Mouse (Mus musculus) CH12.LX (cell line): ENCODE measurements at regions not wholly inside any gene's neighbourhood (a gene's known extent, or its start where the extent isn't known, plus 50 kb on each side); places are given as distances from the start of the nearest gene placed in this dataset.

ENCODE experiments used
- DNase-seq: peaks from one replicate; pipeline ENCODE4 v3.0.0-alpha.2; 2013; ENCODE audit errors: extremely low read depth
- H3K27ac ChIP-seq: 2 replicates; pipeline ENCODE4 v1.5.1; 2012; ENCODE audit warnings: low read depth, mild to moderate bottlenecking, control low read depth, moderate library complexity; ENCODE audit not compliant: insufficient read depth
- H3K27me3 ChIP-seq: replicated peaks from 2 replicates; pipeline ENCODE3; 2012; ENCODE audit warnings: inconsistent platforms
- H3K36me3 ChIP-seq, 2 experiments: replicated peaks in 1 of 2; 2 replicates each; pipeline versions ENCODE3 to v1.6.1; 2012; ENCODE audit warnings: inconsistent platforms in 1 of 2, low read length in 1 of 2, mild to moderate bottlenecking in 1 of 2, mixed read lengths in 1 of 2, moderate library complexity in 1 of 2; ENCODE audit not compliant: control insufficient read depth in 1 of 2, insufficient read depth in 1 of 2
- H3K4me1 ChIP-seq, 2 experiments: 2 replicates each; pipeline ENCODE4 v1.6.1; 2012; ENCODE audit warnings: inconsistent platforms in 1 of 2, moderate library complexity in 1 of 2; ENCODE audit not compliant: insufficient read depth in 2 of 2, control insufficient read depth in 1 of 2
- H3K4me2 ChIP-seq: 2 replicates; pipeline ENCODE4 v1.6.1; 2012; ENCODE audit warnings: low read depth, mild to moderate bottlenecking, control low read depth; ENCODE audit not compliant: poor library complexity, insufficient read depth, severe bottlenecking
- H3K4me3 ChIP-seq, 3 experiments: fragments of 150-350 bp in 1 of 3; sonication (generic) in 1 of 3; replicated peaks in 1 of 3; 2 replicates each; pipeline versions ENCODE3 to v1.5.1; 2011 to 2012; ENCODE audit warnings: low read depth in 2 of 3, low read length in 2 of 3, mild to moderate bottlenecking in 2 of 3, moderate library complexity in 2 of 3, control low read depth in 1 of 3, improper control_type of control experiment in 1 of 3, inconsistent platforms in 1 of 3, mixed read lengths in 1 of 3; ENCODE audit not compliant: poor library complexity in 1 of 3
- H3K79me2 ChIP-seq: replicated peaks from 2 replicates; pipeline ENCODE4 v1.6.1; 2012; ENCODE audit warnings: mild to moderate bottlenecking, moderate library complexity; ENCODE audit not compliant: control insufficient read depth, poor library complexity, insufficient read depth, severe bottlenecking; ENCODE audit errors: extremely low read depth
- H3K9ac ChIP-seq: 2 replicates; pipeline ENCODE4 v1.6.1; 2012; ENCODE audit warnings: low read depth, mild to moderate bottlenecking, control low read depth, moderate library complexity; ENCODE audit not compliant: insufficient read depth
- H3K9me3 ChIP-seq: replicated peaks from 2 replicates; pipeline ENCODE3; 2012; ENCODE audit warnings: low read length, inconsistent platforms, mixed read lengths
- BHLHE40 ChIP-seq: IDR thresholded peaks from 2 replicates; pipeline ENCODE4 v1.6.1; 2011; ENCODE audit warnings: mild to moderate bottlenecking, low read depth, low read length, improper control_type of control experiment
- EP300 ChIP-seq: IDR thresholded peaks from 2 replicates; pipeline ENCODE4 v1.6.1; 2011; ENCODE audit warnings: low read length, improper control_type of control experiment
- GABPA ChIP-seq: IDR thresholded peaks from 2 replicates; pipeline ENCODE4 v1.6.1; 2012; ENCODE audit warnings: low read depth, low read length, improper control_type of control experiment, inconsistent platforms; ENCODE audit not compliant: insufficient replicate concordance
- HCFC1 ChIP-seq: IDR thresholded peaks from 2 replicates; pipeline ENCODE4 v1.6.1; 2012; ENCODE audit warnings: low read depth, mild to moderate bottlenecking, inconsistent platforms, low read length, improper control_type of control experiment
- IRF4 ChIP-seq: IDR thresholded peaks from 2 replicates; pipeline ENCODE4 v1.6.1; 2014; ENCODE audit warnings: low read depth, mild to moderate bottlenecking, inconsistent platforms, low read length, improper control_type of control experiment
- JUN ChIP-seq: IDR thresholded peaks from 2 replicates; pipeline ENCODE4 v1.6.1; 2011; ENCODE audit warnings: low read depth, mild to moderate bottlenecking, low read length, improper control_type of control experiment, moderate library complexity; ENCODE audit not compliant: insufficient read depth
- JUND ChIP-seq: conservative IDR thresholded peaks from 2 replicates; pipeline ENCODE4 v1.6.1; 2011; ENCODE audit warnings: low read depth, low read length, improper control_type of control experiment
- MAX ChIP-seq: IDR thresholded peaks from 2 replicates; pipeline ENCODE4 v1.6.1; 2011; ENCODE audit warnings: low read length, improper control_type of control experiment
- MAZ ChIP-seq: IDR thresholded peaks from 2 replicates; pipeline ENCODE4 v1.6.1; 2012; ENCODE audit warnings: low read depth, mild to moderate bottlenecking, inconsistent platforms, low read length, improper control_type of control experiment, moderate library complexity
- MEF2A ChIP-seq: IDR thresholded peaks from 2 replicates; pipeline ENCODE4 v1.6.1; 2014; ENCODE audit warnings: low read depth, mild to moderate bottlenecking, inconsistent platforms, low read length, improper control_type of control experiment, borderline replicate concordance
- PAX5 ChIP-seq: IDR thresholded peaks from 2 replicates; pipeline ENCODE4 v1.6.1; 2012; ENCODE audit warnings: low read length, inconsistent platforms, mixed read lengths
- POLR2A ChIP-seq: IDR thresholded peaks from 2 replicates; pipeline ENCODE4 v1.6.1; 2011; ENCODE audit warnings: low read depth, mild to moderate bottlenecking, improper control_type of control experiment, low read length
- RAD21 ChIP-seq: IDR thresholded peaks from 2 replicates; pipeline ENCODE4 v1.6.1; 2011; ENCODE audit warnings: low read depth, mild to moderate bottlenecking, low read length, improper control_type of control experiment, moderate library complexity
- RCOR1 ChIP-seq: conservative IDR thresholded peaks from 2 replicates; pipeline ENCODE4 v1.6.1; 2012; ENCODE audit warnings: low read depth, mild to moderate bottlenecking, inconsistent platforms, low read length, improper control_type of control experiment
- TCF12 ChIP-seq: IDR thresholded peaks from 2 replicates; pipeline ENCODE4 v1.6.1; 2014; ENCODE audit warnings: low read depth, mild to moderate bottlenecking, inconsistent platforms, low read length, improper control_type of control experiment
- USF1 ChIP-seq: IDR thresholded peaks from 2 replicates; pipeline ENCODE4 v1.6.1; 2014; ENCODE audit warnings: low read depth, mild to moderate bottlenecking, inconsistent platforms, low read length, improper control_type of control experiment
- ZC3H11A ChIP-seq: IDR thresholded peaks from 2 replicates; pipeline ENCODE4 v1.6.1; 2012; ENCODE audit warnings: low read depth, mild to moderate bottlenecking, inconsistent platforms, low read length, improper control_type of control experiment
- dilution Hi-C: fragments of 300-500 bp; cut with MboI; formaldehyde crosslinking; loops from 2 replicates; pipeline ENCODE4 v1.14.3; 2020; ENCODE audit warnings: low sequenced_read_pairs; ENCODE audit not compliant: extremely low pct_unique_long_range_greater_than_20kb, extremely low pct_ligation_motif_present
- in situ Hi-C: fragments of 300-500 bp; cut with MboI; formaldehyde crosslinking; loops from 3 replicates; pipeline ENCODE4 v1.14.3; 2019; ENCODE audit warnings: low sequenced_read_pairs, low pct_ligation_motif_present, low pct_unique_long_range_greater_than_20kb, mixed read lengths

GRCm38 (mm10) chr10:95003621-95004020 lies 59.0 kb upstream of the Plxnc1 start:
- no peak for TF ChIP-seq PAX5
- no peak for TF ChIP-seq GABPA
- TF ChIP-seq JUN: no peak
- no peak for TF ChIP-seq MAZ
- TF ChIP-seq BHLHE40: no peak
- no peak for TF ChIP-seq HCFC1
- TF ChIP-seq USF1: no peak
- no peak for TF ChIP-seq JUND
- TF ChIP-seq RAD21: no peak
- TF ChIP-seq ZC3H11A: no peak
- TF ChIP-seq, all 38 proteins: peak for 0
- Histone ChIP-seq H3K4me1 (no peaks in the 10 kb centered on the region), H3K9ac (no peak overlapping the region), H3K27me3 (no peaks in the 10 kb centered on the region), H3K36me3 (no peaks in the 10 kb centered on the region), H3K27ac (no peak overlapping the region), H3K9me3 (peaks cover 2% of the 10 kb centered on the region), H3K79me2 (no peaks in the 10 kb centered on the region), H3K4me3 (no peak overlapping the region), H3K4me2 (no peak overlapping the region)
- in situ Hi-C loops (no loop called here), dilution Hi-C loops (no loop called here)
- DNase-seq: no peak

DNA sequence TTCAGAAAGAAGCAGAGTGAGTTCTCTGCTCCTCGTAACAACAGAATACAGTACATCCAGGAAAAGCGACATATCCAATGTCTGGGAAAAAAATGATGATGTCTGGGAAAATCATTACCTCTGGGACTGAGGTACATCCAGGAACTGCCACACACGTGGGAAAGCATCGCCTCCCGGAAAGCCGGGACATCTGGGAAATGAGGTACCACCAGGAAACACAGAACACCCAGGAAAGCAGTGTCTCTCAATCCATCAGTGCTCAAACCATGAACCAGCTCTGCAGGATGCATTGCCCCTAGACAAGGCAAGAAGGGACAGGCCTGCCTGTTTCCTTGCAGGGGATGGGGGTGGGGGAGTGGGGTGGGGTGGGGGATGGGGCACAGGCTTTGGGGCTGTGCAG lies 57.0 kb upstream of the Plxnc1 start:
- dilution Hi-C loops: no loop called here
- Histone ChIP-seq H3K27ac (no peak overlapping the region), H3K4me1 (no peaks in the 10 kb centered on the region), H3K9me3 (peaks cover 2% of the 10 kb centered on the region), H3K4me3 (no peak overlapping the region), H3K4me2 (no peak overlapping the region), H3K79me2 (no peaks in the 10 kb centered on the region), H3K9ac (no peak overlapping the region), H3K36me3 (no peaks in the 10 kb centered on the region), H3K27me3 (no peaks in the 10 kb centered on the region)
- in situ Hi-C loops: no loop called here
- no peak for DNase-seq
- no peak for TF ChIP-seq TCF12

DNA sequence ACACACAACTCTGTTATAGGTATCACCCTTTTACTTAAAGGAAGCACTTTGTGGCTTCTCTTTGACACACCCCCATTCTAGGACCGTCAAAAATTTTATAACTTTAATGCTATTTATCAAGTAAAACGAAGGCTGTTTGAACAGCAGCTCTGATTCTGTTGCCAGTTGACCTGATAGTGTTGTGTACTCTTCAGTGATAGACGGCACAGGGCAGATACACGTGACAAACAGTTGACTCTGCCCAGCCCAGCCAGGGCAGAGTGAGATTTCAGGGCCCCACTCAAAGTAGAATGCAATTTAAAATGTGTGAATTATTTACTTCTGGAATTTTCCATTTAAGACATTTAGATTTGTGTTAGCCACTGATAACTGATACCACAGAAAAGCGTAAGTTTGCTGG lies 55.1 kb upstream of the Plxnc1 start:
- H3K4me1 ChIP-seq: no peaks in the 10 kb centered on the region
- in situ Hi-C loops: loop anchor here (10.0 to 25.0 kb wide), 2 partner anchors 415 to 888 kb away; partner anchors contain the start of gene Socs2
- no peaks in the 10 kb centered on the region for H3K9me3 ChIP-seq
- no peak overlapping the region for H3K4me2 ChIP-seq
- TF ChIP-seq EP300 (no peak), GABPA (no peak), RCOR1 (no peak), JUND (no peak), MEF2A (no peak), IRF4 (no peak), POLR2A (no peak), MAX (no peak)
- TF ChIP-seq, all 38 proteins: peak for 0
- Histone ChIP-seq H3K27ac (no peak overlapping the region), H3K4me3 (no peak overlapping the region), H3K36me3 (no peaks in the 10 kb centered on the region), H3K27me3 (no peaks in the 10 kb centered on the region), H3K9ac (no peak overlapping the region), H3K79me2 (no peaks in the 10 kb centered on the region)
- dilution Hi-C loops: no loop called here
- DNase-seq: no peak
